Mouse (Mus musculus): ENCODE data around the gene Cbx5. TPM values are rescaled to one million over a fixed set of nuclear protein-coding genes. Genes with fewer than 3 reads are reported as not detected.
A peak's percentile ranks its signal among the peaks of the same experiment; 100 is the strongest.
"Not testable (repeated sequence)": the region's sequence is repeated elsewhere in the genome, so short reads cannot be mapped to it uniquely, and the experiment has no call there.

The Cbx5 gene
- polyA plus RNA-seq, 1 experiment from 2014 or later, result 91.8 TPM

DNA sequence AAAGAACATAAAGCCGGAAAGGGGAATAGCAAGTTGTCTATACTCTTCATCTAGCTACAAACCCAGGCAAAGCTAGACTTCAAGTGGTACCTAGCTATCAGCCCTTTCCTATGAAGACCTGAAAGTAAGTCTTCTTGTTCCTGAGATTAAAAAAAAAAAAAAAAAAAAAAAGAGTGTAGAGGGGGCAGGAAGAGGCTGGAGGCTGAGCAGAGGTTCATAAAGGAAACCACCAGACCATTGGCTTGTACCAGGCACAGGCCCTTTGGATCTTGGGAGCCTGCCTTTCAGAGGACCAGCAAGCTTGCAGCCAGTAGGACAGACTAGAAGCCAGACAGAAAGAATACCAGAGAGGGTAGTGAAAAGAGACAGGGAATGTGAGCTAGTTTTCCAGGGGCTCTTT is 13.7 kb upstream of the Cbx5 start:
- Histone ChIP-seq H3K9me3 (replicated peaks; ENCODE audit: control insufficient read depth, low read length) (no peaks in the 10 kb centered on the region), H3K4me2 (ENCODE audit: low read depth, low read length) (no peak overlapping the region), H3K4me1 (ENCODE audit: control insufficient read depth, insufficient read depth, low read length) (peaks cover 19% of the 10 kb centered on the region; the same call in 1 of the 2 replicates), H3K4me3 (replicated peaks; ENCODE audit: low read length) (no peak overlapping the region), H3K27ac (ENCODE audit: low read length) (no peak overlapping the region), H3K36me3 (ENCODE audit: control insufficient read depth, insufficient read depth, low read length) (no peaks in the 10 kb centered on the region; the same call in 1 of the 2 replicates), H3K27me3 (ENCODE audit: control insufficient read depth, insufficient read depth, low read length) (no peaks in the 10 kb centered on the region), H3K9ac (ENCODE audit: low read length) (no peak overlapping the region)
- ATAC-seq (ENCODE audit: insufficient read depth, low FRiP score), result no peak
- 90% methylated on average over 1 of the region's 1 CpGs for WGBS

DNA sequence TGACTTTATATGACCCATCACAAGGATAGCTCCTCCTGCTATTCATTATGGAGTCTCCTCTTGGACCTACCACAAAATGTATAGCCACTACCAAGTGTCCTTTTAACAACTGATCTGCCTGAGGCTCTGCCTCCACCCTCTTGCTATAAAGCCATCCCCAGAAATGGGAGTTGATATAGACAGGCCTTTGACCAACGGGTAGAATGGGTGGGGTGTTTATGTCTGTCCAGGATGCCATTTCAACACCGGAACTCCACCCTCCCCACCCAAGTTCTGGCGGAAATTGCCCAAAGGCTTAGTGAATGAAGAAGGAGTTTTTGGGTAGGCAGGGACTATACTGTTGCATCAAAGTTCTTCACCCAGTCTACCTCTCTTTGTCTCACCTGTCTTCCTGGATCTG is 13.0 kb upstream of the Cbx5 start:
- Histone ChIP-seq H3K27ac (ENCODE audit: low read length) (no peak overlapping the region), H3K4me1 (ENCODE audit: control insufficient read depth, insufficient read depth, low read length) (peaks cover 16% of the 10 kb centered on the region; the same call in 1 of the 2 replicates), H3K9me3 (replicated peaks; ENCODE audit: control insufficient read depth, low read length) (no peaks in the 10 kb centered on the region), H3K4me2 (ENCODE audit: low read depth, low read length) (no peak overlapping the region), H3K27me3 (ENCODE audit: control insufficient read depth, insufficient read depth, low read length) (no peaks in the 10 kb centered on the region), H3K4me3 (replicated peaks; ENCODE audit: low read length) (no peak overlapping the region), H3K9ac (ENCODE audit: low read length) (no peak overlapping the region), H3K36me3 (ENCODE audit: control insufficient read depth, insufficient read depth, low read length) (no peaks in the 10 kb centered on the region; the same call in 1 of the 2 replicates)
- 76% methylated on average over 3 of the region's 3 CpGs for WGBS
- ATAC-seq (ENCODE audit: insufficient read depth, low FRiP score), result no peak

DNA sequence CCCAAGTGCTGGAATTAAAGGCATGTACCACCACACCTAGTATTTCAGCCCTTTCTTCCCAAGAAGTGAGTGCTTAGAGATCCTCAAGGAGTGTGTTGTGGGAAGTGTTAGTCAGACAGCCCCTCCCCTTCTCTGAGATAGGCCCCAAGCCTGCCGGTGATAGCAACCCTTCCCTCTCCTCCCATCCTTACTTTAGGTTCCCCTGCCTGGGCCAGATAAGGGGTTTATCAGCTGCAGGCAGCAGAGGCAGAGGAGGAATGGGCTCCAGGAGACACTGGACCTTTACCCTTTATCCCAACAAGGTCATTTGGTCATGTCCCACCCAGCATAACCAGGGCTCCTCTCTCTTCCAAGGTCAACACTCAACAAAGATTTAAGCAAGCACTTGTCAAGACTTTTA is 12.0 kb upstream of the Cbx5 start:
- peaks cover 12% of the 10 kb centered on the region; the same call in 1 of the 2 replicates for H3K4me1 ChIP-seq (ENCODE audit: control insufficient read depth, insufficient read depth, low read length)
- ATAC-seq (ENCODE audit: insufficient read depth, low FRiP score), result peak; percentile 66
- no peak overlapping the region for H3K4me2 ChIP-seq (ENCODE audit: low read depth, low read length)
- H3K36me3 ChIP-seq (ENCODE audit: control insufficient read depth, insufficient read depth, low read length), result peaks cover 7% of the 10 kb centered on the region; the same call in 1 of the 2 replicates
- H3K27ac ChIP-seq (ENCODE audit: low read length), result no peak overlapping the region
- WGBS, result 67% methylated on average over 1 of the region's 1 CpGs
- H3K27me3 ChIP-seq (ENCODE audit: control insufficient read depth, insufficient read depth, low read length), result no peaks in the 10 kb centered on the region
- no peaks in the 10 kb centered on the region for H3K9me3 ChIP-seq (replicated peaks; ENCODE audit: control insufficient read depth, low read length)
- no peak overlapping the region for H3K9ac ChIP-seq (ENCODE audit: low read length)
- no peak overlapping the region for H3K4me3 ChIP-seq (replicated peaks; ENCODE audit: low read length)

DNA sequence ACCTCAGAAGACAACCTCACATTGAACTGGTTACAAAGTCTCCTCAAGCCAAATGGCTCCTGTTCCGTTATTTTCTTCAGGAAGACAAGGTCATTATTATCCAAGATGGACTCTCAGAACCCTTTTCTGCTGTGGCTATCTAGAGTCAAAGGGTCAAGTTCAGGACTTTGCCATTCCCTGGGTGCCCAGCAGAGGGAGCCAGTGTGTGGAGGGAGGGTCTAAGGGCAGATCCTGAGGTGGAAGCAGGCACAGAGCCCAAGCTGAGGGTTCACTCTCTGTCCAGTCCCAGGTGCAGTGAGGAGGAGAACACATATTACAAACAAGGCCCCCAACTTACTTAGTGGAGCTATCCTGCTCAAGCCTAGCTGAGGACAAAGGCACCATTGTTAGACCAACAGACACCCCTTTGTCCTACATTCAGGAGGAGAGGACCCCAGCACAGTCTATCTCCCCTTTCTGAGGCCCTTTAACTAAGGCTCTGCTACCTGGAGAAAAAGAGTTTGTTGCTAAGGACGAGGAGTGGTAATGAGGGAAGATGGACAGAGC is 10.7 kb upstream of the Cbx5 start:
- peak; percentile 38; the same call in 1 of the 2 replicates for ATAC-seq (ENCODE audit: insufficient read depth, low FRiP score)
- H3K9me3 ChIP-seq (replicated peaks; ENCODE audit: control insufficient read depth, low read length), result no peaks in the 10 kb centered on the region

DNA sequence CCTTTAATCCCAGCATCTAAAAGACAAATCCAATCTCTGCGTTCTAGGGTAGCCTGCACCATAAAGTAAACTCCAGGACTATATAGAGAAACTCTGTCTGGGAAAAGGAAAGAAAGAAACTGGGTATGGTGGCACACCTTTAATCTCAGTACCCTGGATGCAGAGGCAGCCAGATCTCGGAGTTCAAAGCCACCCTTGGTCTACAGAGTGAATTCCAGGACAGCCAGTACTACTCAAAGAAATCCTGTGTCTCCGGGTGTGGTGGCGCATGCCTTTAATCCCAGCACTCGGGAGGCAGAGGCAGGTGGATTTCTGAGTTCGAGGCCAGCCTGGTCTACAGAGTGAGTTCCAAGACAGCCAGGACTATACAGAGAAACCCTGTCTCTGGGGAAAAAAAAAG is 9.9 kb upstream of the Cbx5 start:
- H3K9me3 ChIP-seq (replicated peaks; ENCODE audit: control insufficient read depth, low read length); H3K27me3 ChIP-seq (ENCODE audit: control insufficient read depth, insufficient read depth, low read length); H3K9ac ChIP-seq (ENCODE audit: low read length); H3K4me1 ChIP-seq (ENCODE audit: control insufficient read depth, insufficient read depth, low read length); ATAC-seq (ENCODE audit: insufficient read depth, low FRiP score); H3K27ac ChIP-seq (ENCODE audit: low read length); H3K4me3 ChIP-seq (replicated peaks; ENCODE audit: low read length); H3K4me2 ChIP-seq (ENCODE audit: low read depth, low read length): not testable (repeated sequence)
- 81% methylated on average over 6 of the region's 6 CpGs for WGBS
- peaks cover 17% of the 10 kb centered on the region; the same call in 1 of the 2 replicates for H3K36me3 ChIP-seq (ENCODE audit: control insufficient read depth, insufficient read depth, low read length)

More for the DNA sequence above, 10.7 kb upstream of the Cbx5 start:
- no peaks in the 10 kb centered on the region for H3K27me3 ChIP-seq (ENCODE audit: control insufficient read depth, insufficient read depth, low read length)
- WGBS, result 40% methylated on average over 2 of the region's 2 CpGs
- no peak overlapping the region for H3K4me3 ChIP-seq (replicated peaks; ENCODE audit: low read length)
- H3K9ac ChIP-seq (ENCODE audit: low read length), result no peak overlapping the region
- peaks cover 10% of the 10 kb centered on the region; the same call in 1 of the 2 replicates for H3K4me1 ChIP-seq (ENCODE audit: control insufficient read depth, insufficient read depth, low read length)
- peaks cover 13% of the 10 kb centered on the region; the same call in 1 of the 2 replicates for H3K36me3 ChIP-seq (ENCODE audit: control insufficient read depth, insufficient read depth, low read length)
- H3K27ac ChIP-seq (ENCODE audit: low read length), result no peak overlapping the region
- no peak overlapping the region for H3K4me2 ChIP-seq (ENCODE audit: low read depth, low read length)

DNA sequence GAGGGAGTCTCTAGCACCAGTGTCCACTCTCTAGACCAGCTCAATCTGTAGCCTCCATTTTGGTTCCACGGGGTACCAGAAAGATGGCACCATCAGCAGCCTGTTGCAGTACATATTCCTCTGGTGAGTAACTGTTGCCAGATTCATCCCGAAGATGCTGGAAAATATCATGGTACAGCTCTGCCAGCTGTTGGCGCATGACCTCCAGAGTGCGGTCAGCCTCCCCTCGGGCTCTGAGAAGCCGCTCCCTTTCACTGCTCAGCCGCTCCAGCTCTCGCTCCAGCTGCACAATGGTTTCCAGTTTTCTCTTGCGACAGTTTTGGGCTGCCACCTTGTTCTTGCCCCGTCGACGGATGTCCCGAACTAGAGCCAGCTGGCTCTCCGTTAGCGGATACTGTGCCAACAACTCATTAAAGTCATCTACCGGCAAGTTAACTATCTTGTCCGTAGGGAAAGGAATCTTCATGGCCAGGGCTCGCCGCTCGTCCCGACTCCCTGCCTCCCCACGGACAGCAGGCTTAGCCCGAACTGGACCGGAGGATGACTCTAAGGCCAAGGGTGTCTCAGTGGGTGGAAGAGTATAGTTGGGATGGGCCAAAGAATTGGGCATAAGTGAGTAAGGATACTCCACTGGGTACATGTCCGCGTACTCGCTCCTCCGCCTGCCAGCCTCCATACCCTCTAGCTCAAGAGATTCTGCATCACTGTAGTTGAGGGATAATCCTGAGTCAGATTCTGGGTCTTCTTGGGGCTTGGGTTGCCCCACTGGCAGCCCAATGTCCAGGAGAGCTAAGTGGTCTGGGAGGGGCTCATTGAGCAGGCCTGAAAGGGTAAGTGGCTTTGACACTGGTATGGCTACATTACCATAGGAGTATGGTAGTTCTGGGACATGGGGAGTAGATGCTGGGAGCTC is 9.0 kb upstream of the Cbx5 start:
- H3K9ac ChIP-seq (ENCODE audit: low read length), result no peak overlapping the region
- no peak overlapping the region for H3K4me3 ChIP-seq (replicated peaks; ENCODE audit: low read length)
- no peaks in the 10 kb centered on the region for H3K27me3 ChIP-seq (ENCODE audit: control insufficient read depth, insufficient read depth, low read length)
- WGBS, result 78% methylated on average over 28 of the region's 28 CpGs
- ATAC-seq (ENCODE audit: insufficient read depth, low FRiP score), result no peak
- peaks cover 17% of the 10 kb centered on the region; the same call in 1 of the 2 replicates for H3K36me3 ChIP-seq (ENCODE audit: control insufficient read depth, insufficient read depth, low read length)
- H3K27ac ChIP-seq (ENCODE audit: low read length), result no peak overlapping the region
- H3K4me2 ChIP-seq (ENCODE audit: low read depth, low read length), result no peak overlapping the region
- H3K4me1 ChIP-seq (ENCODE audit: control insufficient read depth, insufficient read depth, low read length), result 0 out of 2 replicates have a peak, but pooled peaks cover 5% of the 10 kb centered on the region
- no peaks in the 10 kb centered on the region for H3K9me3 ChIP-seq (replicated peaks; ENCODE audit: control insufficient read depth, low read length)

DNA sequence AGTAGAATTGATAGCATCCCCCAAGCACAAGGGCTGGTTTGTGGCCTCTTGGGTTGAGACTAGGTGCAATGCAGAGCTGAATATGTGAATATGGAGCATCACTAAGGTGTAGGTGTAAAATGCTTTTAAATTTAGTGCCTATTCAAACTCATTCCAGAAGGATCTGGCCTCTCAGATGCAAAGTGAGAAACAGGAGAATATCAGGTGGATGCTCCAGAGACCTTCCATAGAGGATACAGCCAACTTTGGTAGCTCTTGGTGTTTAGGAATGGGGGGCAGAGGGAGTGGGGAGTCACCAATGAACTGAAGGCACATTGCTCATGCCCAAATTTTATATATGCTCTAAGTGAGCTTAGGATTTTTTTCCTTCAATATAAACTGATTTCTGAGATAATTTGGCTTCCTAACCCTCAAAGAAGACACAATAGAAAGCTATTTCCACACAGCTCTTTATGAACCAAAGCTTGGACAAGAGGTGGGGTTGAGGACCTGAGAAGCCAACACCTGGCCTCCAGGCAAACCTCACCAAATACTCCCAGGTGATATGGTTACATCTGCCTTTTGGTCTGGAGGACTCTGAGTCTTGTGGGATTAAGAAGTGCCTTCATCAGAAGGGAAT is 8.3 kb upstream of the Cbx5 start:
- H3K4me1 ChIP-seq (ENCODE audit: control insufficient read depth, insufficient read depth, low read length), result peaks cover 11% of the 10 kb centered on the region
- no peak overlapping the region for H3K9ac ChIP-seq (ENCODE audit: low read length)
- no peaks in the 10 kb centered on the region for H3K9me3 ChIP-seq (replicated peaks; ENCODE audit: control insufficient read depth, low read length)
- no peak overlapping the region for H3K27ac ChIP-seq (ENCODE audit: low read length)
- H3K36me3 ChIP-seq (ENCODE audit: control insufficient read depth, insufficient read depth, low read length), result peaks cover 22% of the 10 kb centered on the region
- H3K4me2 ChIP-seq (ENCODE audit: low read depth, low read length), result no peak overlapping the region
- H3K27me3 ChIP-seq (ENCODE audit: control insufficient read depth, insufficient read depth, low read length), result no peaks in the 10 kb centered on the region
- ATAC-seq (ENCODE audit: insufficient read depth, low FRiP score), result no peak
- no peak overlapping the region for H3K4me3 ChIP-seq (replicated peaks; ENCODE audit: low read length)

DNA sequence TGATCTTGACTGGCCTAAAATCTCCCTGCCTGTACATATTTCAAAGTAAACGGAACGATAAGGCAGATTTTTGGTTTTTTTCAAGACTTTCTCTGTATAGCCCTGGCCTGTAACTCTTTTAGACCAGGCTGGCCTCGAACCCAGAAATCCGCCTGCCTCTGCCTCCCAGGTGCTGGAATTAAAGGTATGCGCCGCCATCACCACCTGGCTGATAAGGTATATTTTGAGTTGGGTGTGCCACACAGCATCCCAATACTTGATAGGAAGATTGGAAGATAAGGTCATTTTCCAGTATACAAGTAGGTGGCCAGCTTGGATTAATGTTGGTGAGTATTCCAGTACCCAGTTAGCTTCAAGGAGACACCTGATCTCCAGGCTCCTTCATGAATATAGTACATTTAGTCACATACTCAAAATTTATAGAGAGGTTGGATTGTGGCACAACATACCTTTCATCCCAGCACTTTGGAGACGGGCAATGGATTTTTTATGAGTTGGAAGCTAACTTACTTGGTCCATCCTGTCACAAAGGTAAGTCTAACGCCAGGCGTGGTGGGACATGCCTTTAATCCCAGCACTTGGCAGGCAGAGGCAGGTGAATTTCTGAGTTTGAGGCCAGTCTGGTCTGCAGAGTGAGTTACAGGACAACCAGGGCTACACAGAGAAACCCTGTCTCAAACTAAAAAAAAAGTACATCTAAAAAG is 7.6 kb upstream of the Cbx5 start:
- H3K27ac ChIP-seq (ENCODE audit: low read length), result no peak overlapping the region
- H3K36me3 ChIP-seq (ENCODE audit: control insufficient read depth, insufficient read depth, low read length), result peaks cover 27% of the 10 kb centered on the region
- H3K4me3 ChIP-seq (replicated peaks; ENCODE audit: low read length), result no peak overlapping the region
- no peaks in the 10 kb centered on the region for H3K9me3 ChIP-seq (replicated peaks; ENCODE audit: control insufficient read depth, low read length)
- WGBS, result 88% methylated on average over 9 of the region's 9 CpGs
- no peaks in the 10 kb centered on the region for H3K27me3 ChIP-seq (ENCODE audit: control insufficient read depth, insufficient read depth, low read length)
- no peak overlapping the region for H3K9ac ChIP-seq (ENCODE audit: low read length)
- ATAC-seq (ENCODE audit: insufficient read depth, low FRiP score), result no peak
- no peak overlapping the region for H3K4me2 ChIP-seq (ENCODE audit: low read depth, low read length)
- peaks cover 18% of the 10 kb centered on the region for H3K4me1 ChIP-seq (ENCODE audit: control insufficient read depth, insufficient read depth, low read length)
